Mouse (Mus musculus): ENCODE measurements at regions not wholly inside any gene's neighbourhood (a gene's known extent, or its start where the extent isn't known, plus 50 kb on each side); places are given as distances from the start of the nearest gene placed in this dataset.

DNA sequence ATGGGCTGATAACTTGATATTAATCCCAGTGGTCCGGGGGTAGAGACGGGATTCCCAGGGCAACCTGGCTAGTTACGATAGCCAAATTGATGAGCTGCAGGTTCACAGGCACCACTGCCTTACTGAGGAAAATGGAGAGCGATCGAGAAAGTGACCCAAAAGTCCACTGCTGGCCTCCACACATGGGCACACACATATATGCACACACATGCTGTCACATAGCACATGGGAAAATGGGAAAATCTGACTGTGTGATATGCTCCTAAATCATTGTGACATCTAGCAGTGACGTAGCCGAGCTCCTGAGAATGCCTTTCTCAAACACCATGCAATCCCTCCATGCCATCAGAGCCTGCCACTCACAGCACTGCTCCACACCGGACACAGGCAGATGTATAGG, 83.8 kb upstream of the Cpsf6 start:
- TF ChIP-seq CTCF (IDR thresholded peaks at IDR 0.05; ENCODE audit: insufficient read depth, low read length) (no peak), POLR2A (IDR thresholded peaks at IDR 0.05; ENCODE audit: borderline replicate concordance, extremely low read depth, low read depth, low read length) (no peak)
